Mouse (Mus musculus) embryonic fibroblast, embryonic 13.5 days (primary cell): ENCODE measurements around the gene Cbx6. TPM values are rescaled to one million over a fixed set of nuclear protein-coding genes. Genes with fewer than 3 reads are reported as not detected.

Experiments
- H3K27ac ChIP-seq: 2 replicates; pipeline ENCODE4 v1.5.1; 2012; ENCODE audit warnings: low read length, control low read depth, inconsistent platforms; ENCODE audit not compliant: insufficient read depth
- H3K4me1 ChIP-seq: 2 replicates; pipeline ENCODE4 v1.6.1; 2011; ENCODE audit warnings: low read length; ENCODE audit not compliant: control insufficient read depth, insufficient read depth
- H3K4me3 ChIP-seq: 2 replicates; pipeline ENCODE4 v1.5.1; 2011; ENCODE audit warnings: mild to moderate bottlenecking, control low read depth, low read length; ENCODE audit not compliant: insufficient read depth
- CTCF ChIP-seq: IDR thresholded peaks from 2 replicates; pipeline ENCODE4 v1.5.1; 2011; ENCODE audit warnings: mild to moderate bottlenecking, control low read depth, low read length, moderate library complexity, borderline replicate concordance; ENCODE audit not compliant: insufficient read depth
- POLR2A ChIP-seq: IDR thresholded peaks from 2 replicates; pipeline ENCODE4 v1.6.1; 2011; ENCODE audit warnings: low read depth, mild to moderate bottlenecking, control low read depth, low read length, moderate library complexity
- polyA plus RNA-seq: library from polyadenylated mRNA; stranded (reverse); fragments of >200 nt; gene quantifications from 2 replicates; pipeline ENCODE4 v1.2.4, GENCODE M21; 2011; ENCODE audit warnings: low read depth; ENCODE audit not compliant: missing spikeins, insufficient read length

The Cbx6 gene
- 63.7 and 89.0 TPM in 2 replicates for polyA plus RNA-seq

GRCm38 (mm10) chr15:79834130-79834880, at the start of gene Cbx6, which contains the start of gene Npcd:
Gene Cbx6, minus strand, starts transcription at chr15:79834688.
Gene Npcd, minus strand, starts transcription at chr15:79834237.
- TF ChIP-seq POLR2A (peak; percentile 86), CTCF (no peak)
- H3K27ac ChIP-seq, result peak within 1 kb of the TSS; percentile 82
- H3K4me1 ChIP-seq, result no peaks in the 10 kb centered on the region
- peak within 1 kb of the TSS; percentile 58 for H3K4me3 ChIP-seq

- TF ChIP-seq CTCF (peak; percentile 54), POLR2A (peak; percentile 70)
- peak overlapping the region; percentile 11; the same call in 1 of the 2 replicates for H3K4me3 ChIP-seq
- H3K27ac ChIP-seq, result peak overlapping the region; percentile 61
- H3K4me1 ChIP-seq, result peaks cover 2% of the 10 kb centered on the region; the same call in 1 of the 2 replicates
These were observed 48.9 kb upstream of the Cbx6 start for GRCm38 (mm10) chr15:79883352-79883822.

GRCm38 (mm10) chr15:79882623-79883267, 48.3 kb upstream of the Cbx6 start:
- no peak overlapping the region for H3K27ac ChIP-seq
- H3K4me1 ChIP-seq, result peaks cover 2% of the 10 kb centered on the region; the same call in 1 of the 2 replicates
- H3K4me3 ChIP-seq, result no peak overlapping the region
- TF ChIP-seq POLR2A (no peak), CTCF (no peak)

DNA sequence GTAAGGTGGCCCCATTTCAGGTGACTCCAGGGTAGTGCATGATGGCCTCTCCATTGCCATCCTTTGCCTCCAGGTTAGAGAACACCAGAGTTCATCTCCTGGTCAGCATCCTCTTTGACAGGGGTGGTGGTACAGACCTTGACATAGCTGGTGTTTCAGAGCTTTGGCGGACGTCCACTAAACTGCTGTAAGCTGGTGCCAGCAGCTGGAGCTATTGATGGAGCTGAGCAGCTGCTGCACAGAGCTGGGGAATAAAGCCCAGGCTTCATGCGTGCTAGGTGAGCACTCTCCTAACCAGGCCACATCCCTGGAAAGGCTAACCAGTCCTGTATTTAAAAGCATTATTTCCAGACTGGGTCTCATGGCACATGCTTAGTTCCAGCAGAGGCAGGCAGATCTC, 46.0 kb upstream of the Cbx6 start:
- Histone ChIP-seq H3K27ac (no peak overlapping the region), H3K4me3 (no peak overlapping the region)

GRCm38 (mm10) chr15:79879319-79879718, 44.8 kb upstream of the Cbx6 start:
- Histone ChIP-seq H3K4me3 (no peak overlapping the region), H3K4me1 (peaks cover 2% of the 10 kb centered on the region; the same call in 1 of the 2 replicates), H3K27ac (peak overlapping the region; percentile 22; the same call in 1 of the 2 replicates)
- TF ChIP-seq POLR2A, result peak; percentile 48
- no peak for TF ChIP-seq CTCF

More for the DNA sequence above, 46.0 kb upstream of the Cbx6 start:
- TF ChIP-seq CTCF (no peak), POLR2A (no peak)
- peaks cover 2% of the 10 kb centered on the region; the same call in 1 of the 2 replicates for H3K4me1 ChIP-seq

GRCm38 (mm10) chr15:79878725-79879136, 44.2 kb upstream of the Cbx6 start:
- Histone ChIP-seq H3K27ac (peak overlapping the region; percentile 22; the same call in 1 of the 2 replicates), H3K4me1 (peaks cover 2% of the 10 kb centered on the region; the same call in 1 of the 2 replicates), H3K4me3 (no peak overlapping the region)
- no peak for TF ChIP-seq CTCF
- no peak for TF ChIP-seq POLR2A

DNA sequence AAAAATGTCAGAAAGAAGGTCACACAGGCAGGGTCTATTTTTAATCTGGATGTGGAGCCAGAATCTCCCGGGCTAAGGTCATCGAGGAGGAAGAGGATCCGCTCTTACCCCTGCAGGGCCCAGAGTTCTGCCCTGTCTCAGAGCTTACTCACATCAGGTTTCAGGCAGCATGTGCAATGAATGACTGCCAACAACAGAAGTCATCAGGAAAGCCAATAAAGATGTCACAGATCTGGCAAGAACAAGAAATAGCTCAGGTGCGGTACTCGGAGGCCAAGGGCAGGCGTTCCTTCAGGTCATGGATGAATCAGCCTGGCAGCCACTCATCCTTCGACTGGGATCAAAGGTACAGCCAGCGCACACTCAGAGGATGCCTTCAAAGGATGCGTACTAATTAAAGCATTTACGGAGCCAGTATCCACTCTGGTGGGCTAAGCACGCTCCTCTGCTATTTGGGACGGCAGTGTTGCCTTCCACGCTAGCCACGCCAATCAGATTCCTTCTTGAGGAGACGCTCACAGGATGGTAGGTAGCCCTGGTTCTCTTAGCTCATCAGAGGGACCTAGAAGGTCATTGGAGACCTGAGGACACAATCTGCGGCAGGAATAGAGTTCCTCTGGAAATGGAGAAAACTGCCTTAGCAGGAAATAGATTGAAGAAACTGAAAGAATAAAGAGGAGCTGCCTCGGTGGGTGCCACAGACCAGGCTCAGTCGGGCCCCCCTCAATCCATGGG, 40.9 kb upstream of the Cbx6 start:
- no peak overlapping the region for H3K4me3 ChIP-seq
- no peak overlapping the region for H3K27ac ChIP-seq
- TF ChIP-seq POLR2A, result no peak
- TF ChIP-seq CTCF, result no peak
- peaks cover 2% of the 10 kb centered on the region; the same call in 1 of the 2 replicates for H3K4me1 ChIP-seq

DNA sequence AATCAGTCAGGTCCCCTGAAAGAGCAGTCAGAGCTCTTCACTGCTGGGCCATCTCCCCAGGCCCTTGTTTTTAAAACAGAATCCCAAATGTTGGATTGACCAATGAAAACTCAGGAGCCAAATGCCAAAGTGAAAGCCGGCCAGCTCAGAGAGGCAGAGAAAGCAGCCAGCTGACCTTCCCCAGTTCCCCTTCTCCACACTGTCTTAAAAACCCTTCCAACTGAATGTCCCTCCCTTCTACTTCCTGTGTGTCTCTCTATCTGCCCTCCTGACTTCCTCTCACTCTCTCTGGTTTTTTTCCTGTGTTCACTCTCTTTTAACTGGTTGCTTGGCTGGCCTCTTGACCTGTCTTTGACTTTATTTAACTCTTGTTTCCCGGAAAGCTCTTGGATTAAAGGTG, 39.5 kb upstream of the Cbx6 start:
- no peak overlapping the region for H3K27ac ChIP-seq
- H3K4me1 ChIP-seq, result no peaks in the 10 kb centered on the region
- TF ChIP-seq POLR2A (no peak), CTCF (no peak)
- H3K4me3 ChIP-seq, result no peak overlapping the region

GRCm38 (mm10) chr15:79873545-79873944, 39.1 kb upstream of the Cbx6 start:
- TF ChIP-seq POLR2A, result no peak
- TF ChIP-seq CTCF, result no peak
- Histone ChIP-seq H3K27ac (no peak overlapping the region), H3K4me1 (no peaks in the 10 kb centered on the region), H3K4me3 (no peak overlapping the region)
